Mouse (Mus musculus) myocyte (in vitro differentiated cells): ENCODE measurements around the gene Mfn1.

Source experiments
- CEBPB ChIP-seq: IDR thresholded peaks from 2 replicates; pipeline ENCODE4 v1.6.1; 2011; ENCODE audit warnings: mild to moderate bottlenecking, moderate library complexity; ENCODE audit not compliant: poor library complexity, insufficient read depth, severe bottlenecking
- E2F4 ChIP-seq: IDR thresholded peaks from one replicate; pipeline ENCODE4 v1.6.1; 2011; ENCODE audit warnings: mild to moderate bottlenecking, control low read depth, moderate library complexity; ENCODE audit not compliant: insufficient read depth
- MAX ChIP-seq: IDR thresholded peaks from one replicate; pipeline ENCODE4 v1.6.1; 2011; ENCODE audit warnings: low read depth, mild to moderate bottlenecking, control low read depth
- MYOD1 ChIP-seq, 3 experiments: IDR thresholded peaks; one replicate each; pipeline ENCODE4 v1.6.1; 2011; ENCODE audit warnings: control low read depth in 2 of 3, low read depth in 2 of 3, mild to moderate bottlenecking in 2 of 3, moderate library complexity in 1 of 3; ENCODE audit not compliant: insufficient read length in 2 of 3, control insufficient read depth in 1 of 3
- MYOG ChIP-seq, 3 experiments: IDR thresholded peaks; one replicate each; pipeline ENCODE4 v1.6.1; 2011; ENCODE audit warnings: control low read depth in 2 of 3, low read depth in 2 of 3, mild to moderate bottlenecking in 2 of 3; ENCODE audit not compliant: insufficient read length in 2 of 3, control insufficient read depth in 1 of 3, insufficient read depth in 1 of 3
- POLR2A ChIP-seq: IDR thresholded peaks from one replicate; pipeline ENCODE4 v1.6.1; 2011; ENCODE audit warnings: low read depth, mild to moderate bottlenecking, control low read depth, moderate library complexity; ENCODE audit not compliant: insufficient read length
- POLR2AphosphoS2 ChIP-seq: IDR thresholded peaks from one replicate; pipeline ENCODE4 v1.6.1; 2011; ENCODE audit warnings: low read depth, control low read depth; ENCODE audit not compliant: insufficient read length
- REST ChIP-seq: IDR thresholded peaks from one replicate; pipeline ENCODE4 v1.6.1; 2011; ENCODE audit warnings: mild to moderate bottlenecking, control low read depth, moderate library complexity; ENCODE audit not compliant: insufficient read depth, insufficient read length
- SRF ChIP-seq: IDR thresholded peaks from one replicate; pipeline ENCODE4 v1.6.1; 2011; ENCODE audit warnings: low read depth; ENCODE audit not compliant: control insufficient read depth, insufficient read length
- TCF12 ChIP-seq: IDR thresholded peaks from one replicate; pipeline ENCODE4 v1.6.1; 2011; ENCODE audit warnings: mild to moderate bottlenecking, control low read depth; ENCODE audit not compliant: poor library complexity, insufficient read depth, severe bottlenecking
- TCF3 ChIP-seq: IDR thresholded peaks from one replicate; pipeline ENCODE4 v1.6.1; 2011; ENCODE audit warnings: low read depth, control low read depth; ENCODE audit not compliant: insufficient read length
- USF1 ChIP-seq: IDR thresholded peaks from one replicate; pipeline ENCODE4 v1.6.1; 2011; ENCODE audit warnings: low read depth, mild to moderate bottlenecking, control low read depth, moderate library complexity

- no peak for TF ChIP-seq E2F4
- no peak for TF ChIP-seq POLR2A
- TF ChIP-seq POLR2AphosphoS2, result no peak
- no peak for TF ChIP-seq TCF12
- no peak for TF ChIP-seq USF1
- no peak for TF ChIP-seq MAX
- no peak for TF ChIP-seq CEBPB
- TF ChIP-seq MYOD1 (IDR thresholded peaks at IDR 0.05; ENCODE audit: control insufficient read depth in 1 of 3, insufficient read length in 2 of 3, low read depth in 2 of 3), result no peak
- TF ChIP-seq MYOG (IDR thresholded peaks at IDR 0.05; ENCODE audit: control insufficient read depth in 1 of 3, insufficient read depth in 1 of 3, insufficient read length in 2 of 3, low read depth in 2 of 3), result no peak
- TF ChIP-seq REST, result no peak
- TF ChIP-seq SRF, result no peak
- TF ChIP-seq TCF3, result no peak
Measured at GRCm38 (mm10) chr3:32509496-32510374, 19.5 kb upstream of the Mfn1 start, which contains the start of gene Zfp639.
